8 mouse cellular contexts compared by ENCODE assay signal in genomic region chr9:44603454-44604289, GRCm38 (mm10). TPM values are rescaled to one million over a fixed set of nuclear protein-coding genes. Genes with fewer than 3 reads are reported as not detected.
DNase-seq lines count a peak whose midpoint lies in the region; ATAC-seq and TF ChIP-seq lines count a peak whose summit lies in the region.

No protein-coding gene starts in this region.

- no peaks in the 10 kb centered on the region for H3K9me3 ChIP-seq in forebrain, postnatal 0 days (ENCODE audit: low read length)
- no peaks in the 10 kb centered on the region for H3K9me3 ChIP-seq in hindbrain, postnatal 0 days (ENCODE audit: low read length)
- H3K9me3 ChIP-seq in megakaryocyte, embryonic 14.5 days, result no peaks in the 10 kb centered on the region

- under 1% methylated on average over 38 of the region's 38 CpGs for WGBS in forebrain, postnatal 0 days
- under 1% methylated on average over 38 of the region's 38 CpGs for WGBS in hindbrain, postnatal 0 days

- no peak for TF ChIP-seq CTCF in forebrain, postnatal 0 days (IDR thresholded peaks at IDR 0.05; ENCODE audit: low read depth)
- no peak for TF ChIP-seq CTCF in hindbrain, postnatal 0 days (IDR thresholded peaks at IDR 0.05; ENCODE audit: low read depth)

- H3K9ac ChIP-seq in forebrain, postnatal 0 days, result peak overlapping the region; percentile 100
- H3K9ac ChIP-seq in hindbrain, postnatal 0 days (replicated peaks; ENCODE audit: low read length), result peak overlapping the region; percentile 100

- DNase-seq in cerebellum, adult 18-20 months, result peak; percentile 44 to 45
- DNase-seq in c-Kit-negative CD71-positive TER-119-positive erythroid progenitor cells, embryonic 14.5 days (ENCODE audit: low read depth, low spot score), result peak; percentile 38
- DNase-seq in forebrain, postnatal 0 days, result peak; percentile 85
- DNase-seq in hindbrain, postnatal 0 days (ENCODE audit: low spot score), result peak; percentile 90
- peak; percentile 44 to 54 for DNase-seq in left cerebral cortex, adult 9 months (ENCODE audit: low spot score in 2 of 2)
- peak; percentile 31 to 47 for DNase-seq in right cerebral cortex, postnatal 36 days (ENCODE audit: low spot score in 2 of 2)

- no peak for ATAC-seq in cerebellum, adult (ENCODE audit: insufficient number of reproducible peaks, low FRiP score, low TSS enrichment)
- peak; percentile 81 for ATAC-seq in forebrain, postnatal 0 days
- peak; percentile 76 for ATAC-seq in hindbrain, postnatal 0 days

- H3K27me3 ChIP-seq in forebrain, postnatal 0 days (ENCODE audit: insufficient read depth, low read length), result no peaks in the 10 kb centered on the region
- no peaks in the 10 kb centered on the region for H3K27me3 ChIP-seq in hindbrain, postnatal 0 days (ENCODE audit: insufficient read depth, low read length)
- no peaks in the 10 kb centered on the region for H3K27me3 ChIP-seq in megakaryocyte, embryonic 14.5 days (replicated peaks)

- peaks cover 4% of the 10 kb centered on the region; the same call in 1 of the 2 replicates for H3K4me1 ChIP-seq in forebrain, postnatal 0 days (ENCODE audit: insufficient read depth)
- H3K4me1 ChIP-seq in hindbrain, postnatal 0 days (ENCODE audit: insufficient read depth, low read length), result 0 out of 2 replicates have a peak, but pooled peaks cover 12% of the 10 kb centered on the region
- H3K4me1 ChIP-seq in megakaryocyte, embryonic 14.5 days, result peaks cover 30% of the 10 kb centered on the region

- peak overlapping the region; percentile 100 for H3K27ac ChIP-seq in forebrain, postnatal 0 days (ENCODE audit: low read depth, low read length)
- H3K27ac ChIP-seq in hindbrain, postnatal 0 days, result peak overlapping the region; percentile 100

- peak overlapping the region; percentile 100 for H3K4me3 ChIP-seq in forebrain, postnatal 0 days (ENCODE audit: low read depth, low read length)
- peak overlapping the region; percentile 94 for H3K4me3 ChIP-seq in hindbrain, postnatal 0 days (ENCODE audit: low read length)
- peak overlapping the region; percentile 97 for H3K4me3 ChIP-seq in megakaryocyte, embryonic 14.5 days (replicated peaks)

- peak overlapping the region; percentile 97 for H3K4me2 ChIP-seq in forebrain, postnatal 0 days (ENCODE audit: low read depth)
- H3K4me2 ChIP-seq in hindbrain, postnatal 0 days (ENCODE audit: low read depth, low read length), result peak overlapping the region; percentile 90

- H3K36me3 ChIP-seq in forebrain, postnatal 0 days (ENCODE audit: insufficient read depth), result 0 out of 2 replicates have a peak, but pooled peaks cover 9% of the 10 kb centered on the region
- no peaks in the 10 kb centered on the region for H3K36me3 ChIP-seq in hindbrain, postnatal 0 days (ENCODE audit: insufficient read depth, low read length)
- peaks cover 45% of the 10 kb centered on the region for H3K36me3 ChIP-seq in megakaryocyte, embryonic 14.5 days (replicated peaks; ENCODE audit: low read length)

RNA-seq across cellular contexts. Expression of gene Ddx6, which starts 1.0 kb away (rescaled TPM):
- 59.2 and 76.2 TPM in 2 replicates for total RNA-seq in forebrain, postnatal 0 days (2014; rRNA removed)
- 11.1 and 18.3 TPM in 2 replicates for polyA plus RNA-seq in forebrain, postnatal 0 days (2015; fragmentation: Nextera tagmentation; extraction: Ambion mirVana)
- 52.9 and 56.2 TPM in 2 replicates for total RNA-seq in hindbrain, postnatal 0 days (2014; rRNA removed)
- polyA plus RNA-seq in hindbrain, postnatal 0 days (2015; fragmentation: Nextera tagmentation; extraction: Ambion mirVana), result 22.3 and 22.7 TPM in 2 replicates
- polyA plus RNA-seq in megakaryocyte, embryonic 14.5 days (2012; ENCODE audit: insufficient read depth, low replicate concordance), result 4.1 and 10.8 TPM in 2 replicates

RNA-seq across cellular contexts. Expression of gene Cxcr5, which starts 42.0 kb away (rescaled TPM):
- not detected in 2 replicates for total RNA-seq in forebrain, postnatal 0 days (2014; rRNA removed)
- polyA plus RNA-seq in forebrain, postnatal 0 days (2015; fragmentation: Nextera tagmentation; extraction: Ambion mirVana), result not detected in 2 replicates
- total RNA-seq in hindbrain, postnatal 0 days (2014; rRNA removed), result not detected in 2 replicates
- polyA plus RNA-seq in hindbrain, postnatal 0 days (2015; fragmentation: Nextera tagmentation; extraction: Ambion mirVana), result not detected in 2 replicates
- not detected in 2 replicates for polyA plus RNA-seq in megakaryocyte, embryonic 14.5 days (2012; ENCODE audit: insufficient read depth, low replicate concordance)

Comparison
In these comparisons a context has a peak if more than half of its experiments do, and no peak if none do; other contexts are left out.
1. DNase-seq: peak in every context shown above with its lines; median percentile 90 in hindbrain, postnatal 0 days; 85 in forebrain, postnatal 0 days; 49 in left cerebral cortex, adult 9 months; 44 in cerebellum, adult 18-20 months; 39 in right cerebral cortex, postnatal 36 days; 38 in c-Kit-negative CD71-positive TER-119-positive erythroid progenitor cells, embryonic 14.5 days.